Mouse (Mus musculus): ENCODE data around the gene Osgin1.

GRCm38 (mm10) chr8:119484145-119484896, 50.4 kb downstream of the Osgin1 start:
- TF ChIP-seq POLR2A (IDR thresholded peaks at IDR 0.05; ENCODE audit: low read depth, low read length), result no peak
- TF ChIP-seq CTCF (conservative IDR thresholded peaks at IDR 0.05; ENCODE audit: insufficient read depth, insufficient read length, low read depth, low read length), result no peak
